Mouse (Mus musculus): Measurements from ENCODE around the gene Glo1. TPM values are rescaled to one million over a fixed set of nuclear protein-coding genes. Genes with fewer than 3 reads are reported as not detected.

Glo1 gene
- polyA plus RNA-seq, 2 experiments, result 87.9 to 214 TPM

DNA sequence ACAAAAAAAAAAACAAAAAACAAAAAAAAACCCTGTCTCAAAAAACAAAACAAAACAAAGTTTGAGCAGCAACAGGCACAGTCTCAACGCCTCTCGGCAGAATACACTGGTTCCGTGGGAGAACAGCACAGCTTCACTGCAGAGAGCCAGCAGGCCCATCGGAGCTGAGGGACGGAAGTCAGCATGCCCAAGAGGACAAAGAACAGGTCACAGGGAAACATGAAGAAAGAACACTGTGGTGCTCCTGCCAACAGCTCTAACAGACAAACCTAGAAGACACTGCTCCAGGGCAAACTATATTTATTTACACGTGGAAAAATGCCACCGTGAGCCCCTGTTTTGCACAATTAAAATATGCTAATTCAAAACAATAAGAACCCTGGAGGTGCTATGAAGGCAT is 61.7 kb downstream of the Glo1 start:
- H3K4me2 ChIP-seq (replicated peaks; ENCODE audit: low read depth, low read length, severe bottlenecking), result no peak overlapping the region
- no peak overlapping the region for H3K27ac ChIP-seq (replicated peaks; ENCODE audit: low read depth, low read length)
- H3K4me3 ChIP-seq (replicated peaks; ENCODE audit: low read length), result no peak overlapping the region
- ATAC-seq (ENCODE audit: low FRiP score, low read depth) (no peak), DNase-seq (ENCODE audit: low spot score) (no peak)
- no peaks in the 10 kb centered on the region for H3K4me1 ChIP-seq (ENCODE audit: control insufficient read depth, insufficient read depth, low read length)
- H3K36me3 ChIP-seq (ENCODE audit: control insufficient read depth, insufficient read depth, low read length), result no peaks in the 10 kb centered on the region
- no peak for TF ChIP-seq POLR2A (IDR thresholded peaks at IDR 0.05; ENCODE audit: borderline replicate concordance, extremely low read depth, insufficient read depth, insufficient read length)
- H3K9me3 ChIP-seq (ENCODE audit: control insufficient read depth, low read length), result no peaks in the 10 kb centered on the region
- no peaks in the 10 kb centered on the region for H3K27me3 ChIP-seq (ENCODE audit: control insufficient read depth, insufficient read depth, low read length)
- 90% methylated on average over 7 of the region's 7 CpGs for WGBS
- no peak overlapping the region for H3K9ac ChIP-seq (ENCODE audit: low read depth, low read length, severe bottlenecking)

DNA sequence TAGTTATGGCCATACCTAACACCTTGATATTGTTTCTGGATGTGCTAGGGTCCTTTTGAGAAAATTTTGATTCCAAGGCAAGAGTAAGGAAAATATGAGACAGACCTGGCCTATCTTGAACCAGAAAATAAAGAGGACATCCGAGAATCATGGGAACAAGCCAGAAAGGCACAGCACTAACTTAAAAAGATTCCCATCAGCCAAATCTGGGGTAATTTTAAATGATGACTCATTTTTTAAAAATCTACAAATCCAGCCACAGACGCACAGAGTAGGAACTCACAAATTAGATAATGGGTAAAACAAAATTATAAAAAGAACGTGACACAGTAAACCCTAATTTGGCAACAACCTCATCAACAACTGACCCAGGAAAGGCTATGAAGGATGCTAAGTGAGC is 62.3 kb downstream of the Glo1 start:
- Histone ChIP-seq H3K36me3 (ENCODE audit: control insufficient read depth, insufficient read depth, low read length) (no peaks in the 10 kb centered on the region), H3K4me2 (replicated peaks; ENCODE audit: low read depth, low read length, severe bottlenecking) (no peak overlapping the region), H3K9me3 (ENCODE audit: control insufficient read depth, low read length) (no peaks in the 10 kb centered on the region), H3K9ac (ENCODE audit: low read depth, low read length, severe bottlenecking) (no peak overlapping the region), H3K4me1 (ENCODE audit: control insufficient read depth, insufficient read depth, low read length) (no peaks in the 10 kb centered on the region), H3K27ac (replicated peaks; ENCODE audit: low read depth, low read length) (no peak overlapping the region), H3K4me3 (replicated peaks; ENCODE audit: low read length) (no peak overlapping the region), H3K27me3 (ENCODE audit: control insufficient read depth, insufficient read depth, low read length) (no peaks in the 10 kb centered on the region)
- DNase-seq (ENCODE audit: low spot score) (no peak), ATAC-seq (ENCODE audit: low FRiP score, low read depth) (no peak)
- no peak for TF ChIP-seq POLR2A (IDR thresholded peaks at IDR 0.05; ENCODE audit: borderline replicate concordance, extremely low read depth, insufficient read depth, insufficient read length)
- WGBS, result 84% methylated on average over 3 of the region's 3 CpGs

DNA sequence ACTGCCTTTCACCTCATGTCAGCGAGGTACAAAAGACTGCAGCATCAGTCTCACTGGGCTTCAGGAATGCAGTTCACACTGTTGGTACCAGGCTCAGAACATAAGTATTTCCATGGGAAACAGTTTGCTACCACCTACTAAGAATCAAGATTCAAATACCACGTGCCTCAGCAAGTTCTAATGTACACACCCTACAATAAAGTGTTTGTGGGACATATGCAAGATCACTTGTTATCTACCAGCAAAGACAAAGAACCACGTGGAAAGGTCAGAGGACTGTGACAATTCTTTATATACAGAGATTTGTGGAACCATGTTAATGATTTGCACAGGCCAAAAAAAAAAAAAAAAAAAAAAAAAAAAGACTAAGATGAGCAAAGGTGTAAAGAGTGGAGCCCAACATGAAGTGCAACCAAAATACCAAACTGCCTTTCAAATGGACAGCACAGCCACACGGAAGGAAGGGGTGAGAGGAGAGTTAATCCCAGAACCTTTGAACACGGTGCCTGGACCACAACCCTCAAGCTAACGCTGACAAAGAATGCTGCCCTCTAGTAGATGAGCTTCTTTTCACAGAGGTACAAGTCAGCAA is 63.1 kb downstream of the Glo1 start:
- no peaks in the 10 kb centered on the region for H3K4me1 ChIP-seq (ENCODE audit: control insufficient read depth, insufficient read depth, low read length)
- H3K27me3 ChIP-seq (ENCODE audit: control insufficient read depth, insufficient read depth, low read length), result no peaks in the 10 kb centered on the region
- TF ChIP-seq POLR2A (IDR thresholded peaks at IDR 0.05; ENCODE audit: borderline replicate concordance, extremely low read depth, insufficient read depth, insufficient read length), result no peak
- no peaks in the 10 kb centered on the region for H3K9me3 ChIP-seq (ENCODE audit: control insufficient read depth, low read length)
- H3K9ac ChIP-seq (ENCODE audit: low read depth, low read length, severe bottlenecking), result no peak overlapping the region
- WGBS, result 77% methylated on average over 6 of the region's 6 CpGs
- no peak overlapping the region for H3K4me2 ChIP-seq (replicated peaks; ENCODE audit: low read depth, low read length, severe bottlenecking)
- ATAC-seq (ENCODE audit: low FRiP score, low read depth) (no peak), DNase-seq (ENCODE audit: low spot score) (no peak)
- no peak overlapping the region for H3K4me3 ChIP-seq (replicated peaks; ENCODE audit: low read length)
- no peaks in the 10 kb centered on the region for H3K36me3 ChIP-seq (ENCODE audit: control insufficient read depth, insufficient read depth, low read length)
- H3K27ac ChIP-seq (replicated peaks; ENCODE audit: low read depth, low read length), result no peak overlapping the region

DNA sequence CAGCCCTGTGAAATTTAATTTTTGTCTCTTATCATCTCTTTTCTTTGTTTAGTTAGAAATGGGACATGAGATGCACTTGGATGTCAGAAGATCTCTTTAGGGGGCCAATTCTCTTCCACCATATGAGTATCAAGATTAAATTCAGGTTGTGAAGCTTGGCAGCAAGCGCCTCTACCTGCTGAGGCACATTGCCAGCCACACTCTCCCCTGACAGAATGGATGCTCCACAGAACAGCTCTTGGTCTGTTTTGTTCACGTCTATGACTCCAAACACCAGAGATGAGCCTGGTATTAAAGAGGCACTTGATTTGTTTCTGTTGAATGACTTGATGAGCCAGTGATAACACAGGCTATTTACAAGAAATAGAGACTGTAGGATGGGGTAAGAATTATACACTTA is 63.9 kb downstream of the Glo1 start:
- H3K9me3 ChIP-seq (ENCODE audit: control insufficient read depth, low read length), result no peaks in the 10 kb centered on the region
- H3K9ac ChIP-seq (ENCODE audit: low read depth, low read length, severe bottlenecking), result no peak overlapping the region
- no peaks in the 10 kb centered on the region for H3K4me1 ChIP-seq (ENCODE audit: control insufficient read depth, insufficient read depth, low read length)
- DNase-seq (ENCODE audit: low spot score), result no peak
- no peaks in the 10 kb centered on the region for H3K36me3 ChIP-seq (ENCODE audit: control insufficient read depth, insufficient read depth, low read length)
- 96% methylated on average over 2 of the region's 2 CpGs for WGBS
- H3K27me3 ChIP-seq (ENCODE audit: control insufficient read depth, insufficient read depth, low read length), result no peaks in the 10 kb centered on the region
- no peak overlapping the region for H3K4me3 ChIP-seq (replicated peaks; ENCODE audit: low read length)
- H3K4me2 ChIP-seq (replicated peaks; ENCODE audit: low read depth, low read length, severe bottlenecking), result no peak overlapping the region
- no peak for ATAC-seq (ENCODE audit: low FRiP score, low read depth)
- TF ChIP-seq POLR2A (IDR thresholded peaks at IDR 0.05; ENCODE audit: borderline replicate concordance, extremely low read depth, insufficient read depth, insufficient read length), result no peak
- H3K27ac ChIP-seq (replicated peaks; ENCODE audit: low read depth, low read length), result no peak overlapping the region

DNA sequence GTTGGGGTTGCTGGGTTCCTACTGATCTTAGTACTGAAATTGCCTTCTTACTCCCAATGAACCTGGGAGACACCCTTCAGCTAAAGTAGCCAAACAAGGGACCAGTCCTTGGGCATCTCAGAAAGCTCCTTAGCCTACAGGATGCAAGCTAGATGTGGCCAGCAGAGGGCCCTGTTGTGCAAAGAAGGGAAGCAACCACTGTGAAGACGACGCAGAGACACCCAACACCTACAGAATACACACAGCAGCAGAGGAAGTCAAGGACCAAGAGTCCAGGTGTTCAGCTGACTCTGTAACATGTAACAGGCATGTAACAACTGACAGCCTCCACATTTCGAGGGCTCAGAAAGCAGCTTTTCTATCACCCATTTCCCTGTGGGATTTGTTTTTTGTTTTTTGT is 67.1 kb downstream of the Glo1 start:
- no peak for DNase-seq (ENCODE audit: low spot score)

DNA sequence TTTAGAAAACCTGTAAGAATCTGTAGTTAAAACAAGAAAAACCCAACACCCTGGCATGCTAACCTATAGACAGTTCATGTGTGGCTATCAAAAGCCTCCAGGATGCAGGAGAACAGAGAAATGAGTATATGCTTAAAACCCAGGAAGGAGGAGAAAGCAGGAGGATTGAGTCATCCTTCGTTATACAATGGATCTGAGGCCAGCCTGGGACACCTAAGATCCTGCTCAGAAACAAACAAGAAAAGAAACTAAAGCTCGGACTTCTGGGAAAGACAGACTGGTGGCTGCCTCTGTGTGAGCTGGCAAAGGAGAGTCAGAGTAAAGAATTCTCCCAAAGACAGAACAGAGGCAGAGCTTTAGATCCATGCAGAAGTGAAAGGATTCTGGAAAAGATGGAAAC is 68.0 kb downstream of the Glo1 start:
- no peak for TF ChIP-seq POLR2A (IDR thresholded peaks at IDR 0.05; ENCODE audit: borderline replicate concordance, extremely low read depth, insufficient read depth, insufficient read length)
- Histone ChIP-seq H3K36me3 (ENCODE audit: control insufficient read depth, insufficient read depth, low read length) (no peaks in the 10 kb centered on the region), H3K9ac (ENCODE audit: low read depth, low read length, severe bottlenecking) (no peak overlapping the region), H3K27me3 (ENCODE audit: control insufficient read depth, insufficient read depth, low read length) (no peaks in the 10 kb centered on the region), H3K4me2 (replicated peaks; ENCODE audit: low read depth, low read length, severe bottlenecking) (no peak overlapping the region), H3K9me3 (ENCODE audit: control insufficient read depth, low read length) (no peaks in the 10 kb centered on the region), H3K27ac (replicated peaks; ENCODE audit: low read depth, low read length) (no peak overlapping the region), H3K4me3 (replicated peaks; ENCODE audit: low read length) (no peak overlapping the region), H3K4me1 (ENCODE audit: control insufficient read depth, insufficient read depth, low read length) (no peaks in the 10 kb centered on the region; the same call in 1 of the 2 replicates)
- 88% methylated on average over 2 of the region's 2 CpGs for WGBS
- ATAC-seq (ENCODE audit: low FRiP score, low read depth) (no peak), DNase-seq (ENCODE audit: low spot score) (no peak)

More for the DNA sequence above, 67.1 kb downstream of the Glo1 start:
- no peak for TF ChIP-seq POLR2A (IDR thresholded peaks at IDR 0.05; ENCODE audit: borderline replicate concordance, extremely low read depth, insufficient read depth, insufficient read length)
- no peak overlapping the region for H3K27ac ChIP-seq (replicated peaks; ENCODE audit: low read depth, low read length)
- no peaks in the 10 kb centered on the region; the same call in 1 of the 2 replicates for H3K4me1 ChIP-seq (ENCODE audit: control insufficient read depth, insufficient read depth, low read length)
- H3K36me3 ChIP-seq (ENCODE audit: control insufficient read depth, insufficient read depth, low read length), result no peaks in the 10 kb centered on the region
- ATAC-seq (ENCODE audit: low FRiP score, low read depth), result no peak
- no peak overlapping the region for H3K9ac ChIP-seq (ENCODE audit: low read depth, low read length, severe bottlenecking)
- 31% methylated on average over 3 of the region's 3 CpGs for WGBS
- no peak overlapping the region for H3K4me2 ChIP-seq (replicated peaks; ENCODE audit: low read depth, low read length, severe bottlenecking)
- H3K9me3 ChIP-seq (ENCODE audit: control insufficient read depth, low read length), result no peaks in the 10 kb centered on the region
- no peaks in the 10 kb centered on the region for H3K27me3 ChIP-seq (ENCODE audit: control insufficient read depth, insufficient read depth, low read length)
- no peak overlapping the region for H3K4me3 ChIP-seq (replicated peaks; ENCODE audit: low read length)

Data from limb, embryonic 14.5 days (tissue).